Mouse (Mus musculus): ENCODE results near the gene Gm3233.
"Not testable (repeated sequence)": the region's sequence is repeated elsewhere in the genome, so short reads cannot be mapped to it uniquely, and the experiment has no call there.

The Gm3233 gene

DNA sequence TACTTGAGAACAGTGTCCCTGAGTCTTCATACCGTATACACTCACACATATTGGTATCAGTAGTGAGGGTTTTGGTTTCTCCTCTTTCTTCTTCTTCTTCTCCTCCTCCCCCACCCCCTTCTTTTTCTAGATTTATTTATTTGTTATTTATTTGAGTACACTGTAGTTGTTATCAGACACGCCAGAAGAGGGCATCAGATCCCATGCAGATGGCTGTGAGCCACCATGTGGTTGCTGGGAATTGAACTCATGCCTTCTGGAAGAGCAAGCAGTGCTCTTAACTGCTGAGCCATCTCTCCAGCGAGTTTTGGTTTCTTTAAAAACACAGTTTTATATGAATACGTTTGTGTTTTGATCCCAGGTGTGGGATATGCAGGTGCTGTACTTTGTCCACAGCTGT lies 31.2 kb downstream of the Gm3233 start:
- no peak for DNase-seq (ENCODE audit: low spot score)

DNA sequence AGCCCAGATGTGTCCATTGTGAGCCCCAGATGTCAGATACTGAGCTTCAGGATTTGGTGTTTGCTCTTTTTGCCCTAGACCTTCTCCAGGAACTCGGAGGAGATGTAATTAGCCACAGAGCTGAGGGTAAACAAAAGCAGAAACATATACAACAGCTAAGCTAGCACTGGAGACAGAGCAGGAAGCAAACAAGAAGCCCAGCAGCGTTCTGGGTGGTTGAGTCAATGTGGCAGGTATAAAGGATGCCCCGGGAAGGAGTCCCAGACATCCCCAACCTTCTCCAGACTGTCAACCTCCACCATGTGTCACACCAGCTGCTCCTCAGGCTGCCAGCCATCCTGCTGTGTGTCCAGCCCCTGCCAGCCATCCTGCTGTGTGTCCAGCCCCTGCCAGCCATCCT lies 33.3 kb downstream of the Gm3233 start, which contains the start of gene Gm10100:
Gm10100 (plus strand) TSS at position 301 of the 400 bp plus-strand sequence.
- no peak for DNase-seq (ENCODE audit: low spot score)

DNA sequence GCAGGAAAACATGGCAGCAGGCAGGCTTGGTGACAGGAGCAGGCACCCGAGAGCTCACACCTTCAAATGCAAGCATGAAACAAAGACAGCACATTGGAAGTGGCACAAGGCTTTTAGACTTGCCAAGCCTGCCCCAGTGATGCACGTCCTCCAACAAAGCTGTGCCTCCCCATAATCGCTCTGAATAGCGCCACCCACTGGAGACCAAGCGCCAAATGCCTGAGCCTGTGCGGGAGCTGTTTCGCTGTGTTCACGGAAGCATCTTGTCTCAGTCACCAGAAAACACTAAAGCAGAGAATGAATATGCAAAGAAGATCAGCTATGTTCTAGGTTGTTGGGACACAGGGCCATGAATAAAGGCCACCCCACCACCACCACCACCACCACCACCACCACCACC lies 34.6 kb downstream of the Gm3233 start:
- DNase-seq (ENCODE audit: low spot score): no peak

DNA sequence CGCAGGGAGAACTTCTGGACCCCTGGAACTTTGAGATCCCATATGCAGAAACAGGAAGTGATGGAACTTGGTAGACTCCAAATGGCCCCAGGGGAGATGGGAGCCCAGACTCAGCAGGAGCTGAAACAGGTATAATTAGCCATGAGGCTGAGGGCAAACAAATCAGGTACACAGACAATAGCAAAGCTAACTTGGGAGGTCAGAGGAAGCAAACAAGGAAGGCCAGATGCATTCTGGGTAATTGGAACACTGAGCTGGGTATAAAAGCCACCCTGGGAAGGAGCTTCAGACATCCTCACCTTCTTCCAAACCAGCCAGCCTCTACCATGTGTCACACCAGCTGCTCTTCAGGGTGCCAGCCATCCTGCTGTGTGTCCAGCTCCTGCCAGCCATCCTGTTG lies 39.2 kb downstream of the Gm3233 start, which contains the start of gene Krtap12-1:
Krtap12-1 (plus strand) TSS at position 301 of the 400 bp plus-strand sequence.
- DNase-seq (ENCODE audit: low spot score): not testable (repeated sequence)

DNA sequence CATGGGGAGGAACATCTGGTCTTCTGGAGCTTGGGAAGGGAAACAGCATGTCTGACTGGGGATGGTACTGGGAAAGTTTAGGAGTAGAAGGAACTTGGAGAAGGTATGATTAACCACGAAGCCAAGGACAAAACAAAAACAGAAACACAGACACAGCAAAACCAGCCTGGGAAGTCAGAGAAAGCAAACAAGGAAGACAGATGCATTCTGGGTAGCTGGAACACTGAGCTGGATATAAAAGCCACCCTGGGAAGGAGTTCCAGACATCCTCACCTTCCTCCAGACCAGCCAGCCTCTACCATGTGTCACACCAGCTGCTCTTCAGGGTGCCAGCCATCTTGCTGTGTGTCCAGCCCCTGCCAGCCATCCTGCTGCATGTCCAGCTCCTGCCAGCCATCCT lies 44.0 kb downstream of the Gm3233 start, which contains the start of gene Gm10142:
Gm10142 (plus strand) TSS at position 301 of the 400 bp plus-strand sequence.
- DNase-seq (ENCODE audit: low spot score): no peak

DNA sequence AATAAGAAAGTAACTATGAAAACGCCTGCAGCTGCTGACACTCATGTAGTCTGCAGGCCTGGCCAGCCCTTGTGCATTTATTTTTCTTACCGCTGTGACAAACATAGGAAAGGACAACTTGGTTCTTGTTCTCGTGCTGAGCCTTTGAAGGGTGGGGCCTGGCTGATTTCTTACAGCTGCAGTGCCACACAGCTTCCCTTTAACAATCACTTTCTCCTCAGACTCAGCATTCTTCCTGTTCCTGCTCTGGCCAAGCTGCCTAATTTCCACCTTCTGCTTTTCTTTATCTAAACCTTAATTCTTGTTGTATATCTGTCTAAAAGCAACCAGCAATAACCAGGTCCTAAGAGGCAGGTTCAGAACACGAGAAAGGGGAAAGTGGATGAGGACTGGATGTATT lies 45.7 kb downstream of the Gm3233 start:
- DNase-seq (ENCODE audit: low spot score): no peak

DNA sequence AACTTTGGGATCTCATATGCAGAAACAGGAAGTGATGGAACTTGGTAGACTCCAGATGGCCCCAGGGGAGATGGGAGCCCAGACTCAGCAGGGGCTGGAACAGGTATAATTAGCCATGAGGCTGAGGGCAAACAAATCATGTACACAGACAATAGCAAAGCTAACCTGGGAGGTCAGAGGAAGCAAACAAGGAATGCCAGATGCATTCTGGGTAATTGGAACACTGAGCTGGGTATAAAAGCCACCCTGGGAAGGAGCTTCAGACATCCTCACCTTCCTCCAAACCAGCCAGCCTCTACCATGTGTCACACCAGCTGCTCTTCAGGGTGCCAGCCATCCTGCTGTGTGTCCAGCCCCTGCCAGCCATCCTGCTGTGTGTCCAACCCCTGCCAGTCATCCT lies 48.3 kb downstream of the Gm3233 start, which contains the start of gene Gm10024:
Gm10024 (plus strand) TSS at position 301 of the 400 bp plus-strand sequence.
- DNase-seq (ENCODE audit: low spot score): not testable (repeated sequence)

DNA sequence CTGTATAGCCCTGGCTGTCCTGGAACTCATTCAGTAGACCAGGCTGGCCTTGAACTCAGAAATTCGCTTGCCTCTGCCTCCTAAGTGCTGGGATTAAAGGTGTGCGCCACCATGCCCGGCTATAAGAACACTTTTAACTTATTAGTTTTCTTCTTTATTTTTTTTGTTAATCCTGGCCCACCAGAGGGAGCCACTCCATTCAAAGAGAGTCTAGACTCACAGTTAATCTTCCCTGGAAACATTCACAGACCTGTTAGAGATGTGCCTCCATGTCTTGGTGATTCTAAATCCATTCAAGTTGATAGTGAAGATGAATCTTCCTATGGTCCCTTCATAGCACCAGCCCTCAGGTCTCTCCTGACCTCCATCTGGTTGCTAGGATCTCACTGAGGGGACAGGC lies 49.7 kb downstream of the Gm3233 start:
- no peak for DNase-seq (ENCODE audit: low spot score)

Measured in embryo, embryonic 10.5 days (tissue).